ENCODE assay signal across 9 mouse cellular contexts in genomic region chr19:4001752-4002151, GRCm38 (mm10). TPM values are rescaled to one million over a fixed set of nuclear protein-coding genes. Genes with fewer than 3 reads are reported as not detected.
DNase-seq lines count a peak whose midpoint lies in the region; ATAC-seq and TF ChIP-seq lines count a peak whose summit lies in the region.
"Had no signal": no experiment of that assay in that cellular context is flagged by ENCODE, and none has a peak within 500 bp of the region (broad histone marks: within the 10 kb centered on the region; RNA-seq: fewer than 3 reads in every experiment).

No protein-coding gene starts in this region.

- no peak for TF ChIP-seq CTCF in lung, embryonic 14.5 days (IDR thresholded peaks at IDR 0.05; ENCODE audit: low read depth)

- no peak for ATAC-seq in forebrain, embryonic 14.5 days
- no peak for ATAC-seq in forebrain, embryonic 12.5 days (ENCODE audit: low FRiP score)
- ATAC-seq in lung, embryonic 14.5 days (ENCODE audit: insufficient read depth), result no peak
- ATAC-seq in limb, embryonic 14.5 days (ENCODE audit: low FRiP score, low read depth), result no peak
- no peak for ATAC-seq in stomach, embryonic 14.5 days (ENCODE audit: insufficient number of reproducible peaks, insufficient read depth, low FRiP score, low read depth)

- peaks cover 10% of the 10 kb centered on the region for H3K4me1 ChIP-seq in forebrain, embryonic 14.5 days (ENCODE audit: control insufficient read depth, insufficient read depth, low read length)
- H3K4me1 ChIP-seq in forebrain, embryonic 12.5 days, result peaks cover 16% of the 10 kb centered on the region
- H3K4me1 ChIP-seq in lung, embryonic 14.5 days (ENCODE audit: insufficient read depth), result peaks cover 5% of the 10 kb centered on the region; the same call in 1 of the 2 replicates
- H3K4me1 ChIP-seq in limb, embryonic 14.5 days (ENCODE audit: control insufficient read depth, insufficient read depth, low read length), result peaks cover 12% of the 10 kb centered on the region
- peaks cover 15% of the 10 kb centered on the region for H3K4me1 ChIP-seq in stomach, embryonic 14.5 days (ENCODE audit: control insufficient read depth, insufficient read depth, low read length)

- 0 out of 2 replicates have a peak overlapping the region, but pooled peaks have one; percentile 74 for H3K4me3 ChIP-seq in forebrain, embryonic 14.5 days (ENCODE audit: low read depth, low read length)
- H3K4me3 ChIP-seq in forebrain, embryonic 12.5 days (replicated peaks), result no peak overlapping the region; the same call in 1 of the 2 replicates
- H3K4me3 ChIP-seq in lung, embryonic 14.5 days (ENCODE audit: low read depth, low read length), result no peak overlapping the region
- no peak overlapping the region for H3K4me3 ChIP-seq in limb, embryonic 14.5 days (replicated peaks; ENCODE audit: low read length)
- H3K4me3 ChIP-seq in stomach, embryonic 14.5 days (ENCODE audit: low read depth, low read length), result no peak overlapping the region

- H3K9ac ChIP-seq in forebrain, embryonic 14.5 days (ENCODE audit: low read length), result peak overlapping the region; percentile 91; the same call in 1 of the 2 replicates
- no peak overlapping the region for H3K9ac ChIP-seq in forebrain, embryonic 12.5 days
- no peak overlapping the region for H3K9ac ChIP-seq in lung, embryonic 14.5 days
- H3K9ac ChIP-seq in limb, embryonic 14.5 days (ENCODE audit: low read depth, low read length, severe bottlenecking), result peak overlapping the region; percentile 81; the same call in 1 of the 2 replicates
- no peak overlapping the region for H3K9ac ChIP-seq in stomach, embryonic 14.5 days (replicated peaks; ENCODE audit: low read depth, low read length)

- 96% methylated on average over 5 of the region's 5 CpGs for WGBS in forebrain, embryonic 14.5 days
- 90% methylated on average over 5 of the region's 5 CpGs for WGBS in forebrain, embryonic 12.5 days
- WGBS in lung, embryonic 14.5 days, result 77% methylated on average over 5 of the region's 5 CpGs
- WGBS in limb, embryonic 14.5 days, result 89% methylated on average over 5 of the region's 5 CpGs
- WGBS in stomach, embryonic 14.5 days, result 77% methylated on average over 5 of the region's 5 CpGs

- no peak overlapping the region for H3K27ac ChIP-seq in forebrain, embryonic 14.5 days (ENCODE audit: low read depth, low read length)
- H3K27ac ChIP-seq in forebrain, embryonic 12.5 days, result no peak overlapping the region
- no peak overlapping the region for H3K27ac ChIP-seq in lung, embryonic 14.5 days (ENCODE audit: low read depth)
- no peak overlapping the region for H3K27ac ChIP-seq in limb, embryonic 14.5 days (replicated peaks; ENCODE audit: low read depth, low read length)
- no peak overlapping the region for H3K27ac ChIP-seq in stomach, embryonic 14.5 days (ENCODE audit: low read length)

- peak overlapping the region; percentile 91; the same call in 1 of the 2 replicates for H3K4me2 ChIP-seq in forebrain, embryonic 14.5 days (ENCODE audit: low read length)
- no peak overlapping the region for H3K4me2 ChIP-seq in forebrain, embryonic 12.5 days
- H3K4me2 ChIP-seq in lung, embryonic 14.5 days, result peak overlapping the region; percentile 93; the same call in 1 of the 2 replicates
- no peak overlapping the region for H3K4me2 ChIP-seq in limb, embryonic 14.5 days (replicated peaks; ENCODE audit: low read depth, low read length, severe bottlenecking)
- H3K4me2 ChIP-seq in stomach, embryonic 14.5 days (replicated peaks; ENCODE audit: low read depth, low read length), result peak overlapping the region; percentile 93; the same call in 1 of the 2 replicates

- no peak for DNase-seq in forebrain, embryonic 14.5 days (ENCODE audit: low spot score)
- DNase-seq in lung, embryonic 14.5 days, result no peak
- DNase-seq in lung, postnatal 10 days, result no peak
- no peak for DNase-seq in limb, embryonic 14.5 days (ENCODE audit: low spot score)
- DNase-seq in left cerebral cortex, adult 9 months (ENCODE audit: low spot score in 2 of 2), result no peak
- no peak for DNase-seq in embryo, embryonic 10.5 days (ENCODE audit: low spot score)
- DNase-seq: thymus, adult 2 months had no signal

- peaks cover 16% of the 10 kb centered on the region for H3K36me3 ChIP-seq in forebrain, embryonic 14.5 days (ENCODE audit: control insufficient read depth, insufficient read depth, low read length)
- peaks cover 16% of the 10 kb centered on the region for H3K36me3 ChIP-seq in forebrain, embryonic 12.5 days (replicated peaks)
- peaks cover 16% of the 10 kb centered on the region for H3K36me3 ChIP-seq in lung, embryonic 14.5 days (ENCODE audit: insufficient read depth)
- H3K36me3 ChIP-seq in limb, embryonic 14.5 days (ENCODE audit: control insufficient read depth, insufficient read depth, low read length), result peaks cover 23% of the 10 kb centered on the region
- H3K36me3 ChIP-seq in stomach, embryonic 14.5 days (ENCODE audit: control insufficient read depth, insufficient read depth, low read length), result 0 out of 2 replicates have a peak, but pooled peaks cover 5% of the 10 kb centered on the region

- H3K27me3 ChIP-seq in forebrain, embryonic 14.5 days (replicated peaks; ENCODE audit: control insufficient read depth, insufficient read depth, low read length), result no peaks in the 10 kb centered on the region
- peaks cover 4% of the 10 kb centered on the region; the same call in 1 of the 2 replicates for H3K27me3 ChIP-seq in forebrain, embryonic 12.5 days
- no peaks in the 10 kb centered on the region for H3K27me3 ChIP-seq in lung, embryonic 14.5 days (ENCODE audit: insufficient read depth, low read length)
- H3K27me3 ChIP-seq in limb, embryonic 14.5 days (ENCODE audit: control insufficient read depth, insufficient read depth, low read length), result no peaks in the 10 kb centered on the region
- H3K27me3 ChIP-seq in stomach, embryonic 14.5 days (ENCODE audit: control insufficient read depth, insufficient read depth, low read length), result no peaks in the 10 kb centered on the region

- TF ChIP-seq POLR2A in limb, embryonic 14.5 days (IDR thresholded peaks at IDR 0.05; ENCODE audit: borderline replicate concordance, extremely low read depth, insufficient read depth, insufficient read length), result no peak

- no peaks in the 10 kb centered on the region for H3K9me3 ChIP-seq in forebrain, embryonic 14.5 days (replicated peaks; ENCODE audit: control insufficient read depth, low read length)
- no peaks in the 10 kb centered on the region for H3K9me3 ChIP-seq in forebrain, embryonic 12.5 days
- H3K9me3 ChIP-seq in lung, embryonic 14.5 days (ENCODE audit: low read depth, low read length), result no peaks in the 10 kb centered on the region
- no peaks in the 10 kb centered on the region for H3K9me3 ChIP-seq in limb, embryonic 14.5 days (ENCODE audit: control insufficient read depth, low read length)
- H3K9me3 ChIP-seq in stomach, embryonic 14.5 days (ENCODE audit: control insufficient read depth, low read depth, low read length), result no peaks in the 10 kb centered on the region

RNA-seq across cellular contexts. Expression of gene Gm49405, which starts 1.3 kb away (rescaled TPM):
- polyA plus RNA-seq in forebrain, embryonic 14.5 days (2014; fragmentation: Nextera tagmentation; extraction: Ambion mirVana), result 2.2 and 3.8 TPM in 2 replicates
- polyA plus RNA-seq in forebrain, embryonic 12.5 days (2016; fragmentation: Nextera tagmentation; extraction: Ambion mirVana), result 4.1 and 4.3 TPM in 2 replicates
- 1.8 and 2.3 TPM in 2 replicates for polyA plus RNA-seq in lung, embryonic 14.5 days (2014; fragmentation: Nextera tagmentation; extraction: Ambion mirVana)
- polyA plus RNA-seq in limb, embryonic 14.5 days (2012; rRNA removed), result 7.0 and 8.0 TPM in 2 replicates
- polyA plus RNA-seq in limb, embryonic 14.5 days (2014; fragmentation: Nextera tagmentation; extraction: Ambion mirVana), result 2.3 and 3.3 TPM in 2 replicates
- polyA plus RNA-seq in stomach, embryonic 14.5 days (2014; fragmentation: Nextera tagmentation; extraction: Ambion mirVana), result 3.3 TPM in 2 replicates

RNA-seq across cellular contexts. Expression of gene Doc2g, which starts 1.4 kb away (rescaled TPM):
- polyA plus RNA-seq in forebrain, embryonic 14.5 days (2014; fragmentation: Nextera tagmentation; extraction: Ambion mirVana), result 3.2 and 5.4 TPM in 2 replicates
- polyA plus RNA-seq in forebrain, embryonic 12.5 days (2016; fragmentation: Nextera tagmentation; extraction: Ambion mirVana), result 6.3 TPM in 2 replicates
- polyA plus RNA-seq in lung, embryonic 14.5 days (2014; fragmentation: Nextera tagmentation; extraction: Ambion mirVana), result 2.2 and 3.0 TPM in 2 replicates
- 19.6 and 22.4 TPM in 2 replicates for polyA plus RNA-seq in limb, embryonic 14.5 days (2012; rRNA removed)
- 3.4 and 3.9 TPM in 2 replicates for polyA plus RNA-seq in limb, embryonic 14.5 days (2014; fragmentation: Nextera tagmentation; extraction: Ambion mirVana)
- 4.5 TPM in 2 replicates for polyA plus RNA-seq in stomach, embryonic 14.5 days (2014; fragmentation: Nextera tagmentation; extraction: Ambion mirVana)

RNA-seq across cellular contexts. Expression of gene Nudt8, which starts 1.4 kb away (rescaled TPM):
- 35.6 and 41.1 TPM in 2 replicates for polyA plus RNA-seq in forebrain, embryonic 14.5 days (2014; fragmentation: Nextera tagmentation; extraction: Ambion mirVana)
- 19.3 and 20.8 TPM in 2 replicates for polyA plus RNA-seq in forebrain, embryonic 12.5 days (2016; fragmentation: Nextera tagmentation; extraction: Ambion mirVana)
- polyA plus RNA-seq in lung, embryonic 14.5 days (2014; fragmentation: Nextera tagmentation; extraction: Ambion mirVana), result 24.4 and 25.3 TPM in 2 replicates
- polyA plus RNA-seq in limb, embryonic 14.5 days (2012; rRNA removed), result 18.3 and 21.0 TPM in 2 replicates
- 35.8 and 38.9 TPM in 2 replicates for polyA plus RNA-seq in limb, embryonic 14.5 days (2014; fragmentation: Nextera tagmentation; extraction: Ambion mirVana)
- polyA plus RNA-seq in stomach, embryonic 14.5 days (2014; fragmentation: Nextera tagmentation; extraction: Ambion mirVana), result 30.9 and 42.2 TPM in 2 replicates

RNA-seq across cellular contexts. Expression of gene Tbx10, which starts 9.2 kb away (rescaled TPM):
- not detected in 2 replicates for polyA plus RNA-seq in forebrain, embryonic 14.5 days (2014; fragmentation: Nextera tagmentation; extraction: Ambion mirVana)
- polyA plus RNA-seq in forebrain, embryonic 12.5 days (2016; fragmentation: Nextera tagmentation; extraction: Ambion mirVana), result not detected in 2 replicates
- not detected in 2 replicates for polyA plus RNA-seq in lung, embryonic 14.5 days (2014; fragmentation: Nextera tagmentation; extraction: Ambion mirVana)
- 0.08 and 0.12 TPM in 2 replicates for polyA plus RNA-seq in limb, embryonic 14.5 days (2012; rRNA removed)
- polyA plus RNA-seq in limb, embryonic 14.5 days (2014; fragmentation: Nextera tagmentation; extraction: Ambion mirVana), result 0.28 TPM in 1 of 2 replicates, not detected in the other
- not detected in 2 replicates for polyA plus RNA-seq in stomach, embryonic 14.5 days (2014; fragmentation: Nextera tagmentation; extraction: Ambion mirVana)

RNA-seq across cellular contexts. Expression of gene Ndufv1, which starts 10.9 kb away (rescaled TPM):
- polyA plus RNA-seq in forebrain, embryonic 14.5 days (2014; fragmentation: Nextera tagmentation; extraction: Ambion mirVana), result 238 and 254 TPM in 2 replicates
- polyA plus RNA-seq in forebrain, embryonic 12.5 days (2016; fragmentation: Nextera tagmentation; extraction: Ambion mirVana), result 186 and 204 TPM in 2 replicates
- polyA plus RNA-seq in lung, embryonic 14.5 days (2014; fragmentation: Nextera tagmentation; extraction: Ambion mirVana), result 193 and 198 TPM in 2 replicates
- polyA plus RNA-seq in limb, embryonic 14.5 days (2012; rRNA removed), result 141 and 157 TPM in 2 replicates
- polyA plus RNA-seq in limb, embryonic 14.5 days (2014; fragmentation: Nextera tagmentation; extraction: Ambion mirVana), result 193 and 194 TPM in 2 replicates
- 195 and 205 TPM in 2 replicates for polyA plus RNA-seq in stomach, embryonic 14.5 days (2014; fragmentation: Nextera tagmentation; extraction: Ambion mirVana)

Comparison
In these comparisons a context has a peak if more than half of its experiments do, and no peak if none do; other contexts are left out.
1. H3K4me2 ChIP-seq: peak in forebrain, embryonic 14.5 days (single experiment), lung, embryonic 14.5 days (single experiment) and stomach, embryonic 14.5 days (single experiment); none in forebrain, embryonic 12.5 days (single experiment) and limb, embryonic 14.5 days (single experiment).
2. H3K9ac ChIP-seq: peak in forebrain, embryonic 14.5 days (single experiment) and limb, embryonic 14.5 days (single experiment); none in forebrain, embryonic 12.5 days (single experiment), lung, embryonic 14.5 days (single experiment) and stomach, embryonic 14.5 days (single experiment).